Mouse (Mus musculus) myocyte (in vitro differentiated cells): ENCODE data around the gene Fmn2.

Experiments used
- CEBPB ChIP-seq: IDR thresholded peaks from 2 replicates; pipeline ENCODE4 v1.6.1; 2011; ENCODE audit warnings: mild to moderate bottlenecking, moderate library complexity; ENCODE audit not compliant: poor library complexity, insufficient read depth, severe bottlenecking
- MAX ChIP-seq: IDR thresholded peaks from one replicate; pipeline ENCODE4 v1.6.1; 2011; ENCODE audit warnings: low read depth, mild to moderate bottlenecking, control low read depth
- MYOG ChIP-seq, 3 experiments: IDR thresholded peaks; one replicate each; pipeline ENCODE4 v1.6.1; 2011; ENCODE audit warnings: control low read depth in 2 of 3, low read depth in 2 of 3, mild to moderate bottlenecking in 2 of 3; ENCODE audit not compliant: insufficient read length in 2 of 3, control insufficient read depth in 1 of 3, insufficient read depth in 1 of 3
- POLR2A ChIP-seq: IDR thresholded peaks from one replicate; pipeline ENCODE4 v1.6.1; 2011; ENCODE audit warnings: low read depth, mild to moderate bottlenecking, control low read depth, moderate library complexity; ENCODE audit not compliant: insufficient read length
- USF1 ChIP-seq: IDR thresholded peaks from one replicate; pipeline ENCODE4 v1.6.1; 2011; ENCODE audit warnings: low read depth, mild to moderate bottlenecking, control low read depth, moderate library complexity

DNA sequence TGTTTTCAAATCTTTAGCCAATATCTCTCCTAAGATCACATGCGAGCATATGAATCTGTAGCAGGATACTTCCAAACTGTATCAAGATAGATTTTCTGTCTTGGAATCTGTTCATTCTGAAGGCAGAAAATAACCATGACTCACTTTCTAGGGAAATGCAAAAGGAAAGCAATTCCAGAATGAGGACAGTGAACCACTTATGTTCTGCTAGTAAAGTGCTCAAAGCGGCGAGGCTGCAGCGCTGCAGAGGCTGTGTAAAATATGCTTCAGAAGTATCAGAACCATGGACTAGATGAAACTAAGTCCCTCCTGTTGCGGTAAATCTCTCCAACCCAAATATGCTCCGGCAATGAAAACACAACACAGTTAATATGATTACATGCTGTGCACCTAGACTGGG lies 19.1 kb upstream of the Fmn2 start:
- no peak for TF ChIP-seq USF1
- TF ChIP-seq CEBPB = no peak
- no peak for TF ChIP-seq MAX
- TF ChIP-seq POLR2A = no peak
- TF ChIP-seq MYOG (IDR thresholded peaks at IDR 0.05; ENCODE audit: control insufficient read depth in 1 of 3, insufficient read depth in 1 of 3, insufficient read length in 2 of 3, low read depth in 2 of 3) = no peak
